Comparison of ENCODE assay signal across 1 mouse cellular context in the genomic region with DNA sequence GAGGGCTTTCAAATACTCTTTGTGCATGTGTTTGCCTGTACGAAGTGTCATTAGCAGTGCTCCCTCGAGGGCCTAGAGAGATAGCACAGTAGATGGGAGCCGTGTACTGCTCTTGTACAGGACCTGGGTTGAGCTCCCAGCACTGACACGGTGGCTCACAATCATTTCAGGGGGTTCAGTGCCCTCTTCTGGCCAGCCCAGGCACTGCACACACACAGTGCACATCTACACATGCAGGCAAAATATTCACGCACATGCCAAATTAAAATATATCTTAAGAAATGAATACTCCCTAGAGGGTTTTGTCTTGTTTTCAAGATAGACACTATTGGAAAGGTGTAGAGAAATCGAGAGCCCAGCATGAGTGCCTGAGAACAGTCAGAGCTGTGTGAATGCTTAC.
TF ChIP-seq lines count a peak whose summit lies in the region.

No protein-coding gene starts in this region.

TF ChIP-seq in MEL, 35 proteins besides CTCF, POLR2A, EP300 and RAD21 (continued from another document):
- TF ChIP-seq UBTF (IDR thresholded peaks at IDR 0.05; ENCODE audit: borderline replicate concordance, insufficient read depth, low read depth, low read length) (no peak), MEF2A (IDR thresholded peaks at IDR 0.05; ENCODE audit: extremely low read depth, insufficient replicate concordance, low read depth, low read length, poor library complexity, severe bottlenecking) (no peak), BHLHE40 (IDR thresholded peaks at IDR 0.05; ENCODE audit: borderline replicate concordance, low read depth, low read length) (no peak), USF1 (IDR thresholded peaks at IDR 0.05; ENCODE audit: low read depth, low read length) (no peak), RCOR1 (IDR thresholded peaks at IDR 0.05; ENCODE audit: low read depth, low read length) (no peak), CHD2 (IDR thresholded peaks at IDR 0.05; ENCODE audit: low read length) (no peak), GABPA (IDR thresholded peaks at IDR 0.05; ENCODE audit: low read depth, low read length) (no peak), GATA1 (IDR thresholded peaks at IDR 0.05; ENCODE audit: low read depth, low read length) (no peak), CHD1 (IDR thresholded peaks at IDR 0.05; ENCODE audit: low read depth, low read length) (no peak), ZMIZ1 (IDR thresholded peaks at IDR 0.05; ENCODE audit: low read depth, low read length) (no peak)
